ENCODE assay signal across 26 mouse cellular contexts in the genomic region with DNA sequence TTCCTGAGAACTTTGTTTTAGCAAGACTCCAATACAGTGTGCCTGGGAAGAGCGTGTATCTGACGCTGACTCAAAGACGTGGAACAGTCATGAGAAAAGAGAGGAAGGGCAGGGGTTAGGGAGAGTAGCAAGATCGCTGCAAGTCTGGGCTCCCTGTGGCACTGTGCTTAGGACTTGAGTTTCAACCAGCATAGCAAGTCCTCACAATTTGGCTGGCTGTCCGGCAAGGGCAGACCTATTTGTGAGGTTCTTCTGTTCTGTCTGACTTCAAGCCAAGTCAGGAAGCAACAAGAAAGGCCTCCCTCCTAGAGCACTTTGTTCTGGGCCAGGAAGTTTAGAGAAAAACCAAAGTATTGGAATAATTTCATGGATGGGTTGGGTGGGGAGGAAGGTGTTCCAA.
DNase-seq lines count a peak whose midpoint lies in the region; ATAC-seq and TF ChIP-seq lines count a peak whose summit lies in the region.
"Had no signal": no experiment of that assay in that cellular context is flagged by ENCODE, and none has a peak within 500 bp of the region (broad histone marks: within the 10 kb centered on the region; RNA-seq: fewer than 3 reads in every experiment).

No protein-coding gene starts in this region.

- H3K27ac ChIP-seq in hindbrain, postnatal 0 days: peak overlapping the region; percentile 45; the same call in 1 of the 2 replicates
- H3K27ac ChIP-seq in hindbrain, embryonic 10.5 days: no peak overlapping the region
- H3K27ac ChIP-seq in midbrain, postnatal 0 days (ENCODE audit: low read depth, low read length): no peak overlapping the region
- H3K27ac ChIP-seq in midbrain, embryonic 13.5 days: no peak overlapping the region
- H3K27ac ChIP-seq: forebrain, embryonic 12.5 days; heart, embryonic 10.5 days; heart, embryonic 15.5 days; hindbrain, embryonic 12.5 days; kidney, embryonic 15.5 days; liver, embryonic 12.5 days; neural tube, embryonic 13.5 days had no signal

- 65% methylated on average over 5 of the region's 5 CpGs for WGBS in hindbrain, postnatal 0 days
- WGBS in hindbrain, embryonic 10.5 days: 85% methylated on average over 5 of the region's 5 CpGs
- 76% methylated on average over 5 of the region's 5 CpGs for WGBS in midbrain, postnatal 0 days
- 80% methylated on average over 5 of the region's 5 CpGs for WGBS in midbrain, embryonic 13.5 days

- H3K4me1 ChIP-seq in hindbrain, postnatal 0 days (ENCODE audit: insufficient read depth, low read length): no peaks in the 10 kb centered on the region
- no peaks in the 10 kb centered on the region for H3K4me1 ChIP-seq in hindbrain, embryonic 10.5 days (replicated peaks)
- no peaks in the 10 kb centered on the region for H3K4me1 ChIP-seq in midbrain, postnatal 0 days (ENCODE audit: insufficient read depth, low read length)
- no peaks in the 10 kb centered on the region for H3K4me1 ChIP-seq in midbrain, embryonic 13.5 days (replicated peaks)
- H3K4me1 ChIP-seq: forebrain, embryonic 12.5 days; heart, embryonic 10.5 days; heart, embryonic 15.5 days; hindbrain, embryonic 12.5 days; liver, embryonic 12.5 days had no signal

- no peak overlapping the region for H3K4me3 ChIP-seq in hindbrain, postnatal 0 days (ENCODE audit: low read length)
- H3K4me3 ChIP-seq in hindbrain, embryonic 10.5 days: no peak overlapping the region
- H3K4me3 ChIP-seq in midbrain, postnatal 0 days (ENCODE audit: low read depth, low read length): no peak overlapping the region
- H3K4me3 ChIP-seq in midbrain, embryonic 13.5 days (replicated peaks): no peak overlapping the region
- H3K4me3 ChIP-seq: erythroblast, embryonic 14.5 days; forebrain, embryonic 12.5 days; heart, embryonic 10.5 days; heart, embryonic 15.5 days; hindbrain, embryonic 12.5 days; kidney, embryonic 15.5 days; liver, embryonic 12.5 days; neural tube, embryonic 13.5 days had no signal

- H3K27me3 ChIP-seq in hindbrain, postnatal 0 days (ENCODE audit: insufficient read depth, low read length): no peaks in the 10 kb centered on the region
- no peaks in the 10 kb centered on the region for H3K27me3 ChIP-seq in hindbrain, embryonic 10.5 days (ENCODE audit: insufficient read depth, poor library complexity, severe bottlenecking)
- H3K27me3 ChIP-seq in midbrain, postnatal 0 days (ENCODE audit: insufficient read depth, low read length): no peaks in the 10 kb centered on the region
- no peaks in the 10 kb centered on the region for H3K27me3 ChIP-seq in midbrain, embryonic 13.5 days
- H3K27me3 ChIP-seq: forebrain, embryonic 12.5 days; heart, embryonic 15.5 days; hindbrain, embryonic 12.5 days; kidney, embryonic 15.5 days; liver, embryonic 12.5 days; neural tube, embryonic 13.5 days had no signal

- no peak overlapping the region for H3K4me2 ChIP-seq in hindbrain, postnatal 0 days (ENCODE audit: low read depth, low read length)
- no peak overlapping the region for H3K4me2 ChIP-seq in midbrain, postnatal 0 days (ENCODE audit: low read depth, low read length, poor library complexity, severe bottlenecking)
- no peak overlapping the region for H3K4me2 ChIP-seq in midbrain, embryonic 13.5 days (replicated peaks)
- H3K4me2 ChIP-seq: forebrain, embryonic 12.5 days; heart, embryonic 15.5 days; hindbrain, embryonic 12.5 days; kidney, embryonic 15.5 days; liver, embryonic 12.5 days; midbrain, embryonic 11.5 days; neural tube, embryonic 13.5 days had no signal

- no peak overlapping the region for H3K9ac ChIP-seq in hindbrain, postnatal 0 days (replicated peaks; ENCODE audit: low read length)
- H3K9ac ChIP-seq in midbrain, postnatal 0 days (replicated peaks; ENCODE audit: low read length, poor library complexity, severe bottlenecking): no peak overlapping the region
- H3K9ac ChIP-seq in midbrain, embryonic 13.5 days (replicated peaks): no peak overlapping the region
- H3K9ac ChIP-seq: forebrain, embryonic 12.5 days; heart, embryonic 15.5 days; hindbrain, embryonic 12.5 days; kidney, embryonic 15.5 days; liver, embryonic 12.5 days; liver, postnatal 0 days; neural tube, embryonic 13.5 days had no signal

- no peaks in the 10 kb centered on the region for H3K36me3 ChIP-seq in hindbrain, postnatal 0 days (ENCODE audit: insufficient read depth, low read length)
- no peaks in the 10 kb centered on the region for H3K36me3 ChIP-seq in hindbrain, embryonic 10.5 days
- no peaks in the 10 kb centered on the region for H3K36me3 ChIP-seq in midbrain, postnatal 0 days (ENCODE audit: insufficient read depth, low read length)
- H3K36me3 ChIP-seq in midbrain, embryonic 13.5 days: no peaks in the 10 kb centered on the region
- H3K36me3 ChIP-seq: forebrain, embryonic 12.5 days; G1E; heart, embryonic 10.5 days; heart, embryonic 15.5 days; hindbrain, embryonic 12.5 days; kidney, embryonic 15.5 days; liver, embryonic 12.5 days; neural tube, embryonic 13.5 days had no signal

- DNase-seq in cerebellum, adult 9-11 months: peak; percentile 29
- DNase-seq in cerebellum, postnatal 4 days (ENCODE audit: low spot score in 2 of 2): no peak
- DNase-seq in hindbrain, postnatal 0 days (ENCODE audit: low spot score): peak; percentile 50
- no peak for DNase-seq in hindbrain, embryonic 10.5 days (ENCODE audit: low spot score)
- peak; percentile 58 for DNase-seq in midbrain, postnatal 0 days (ENCODE audit: low spot score)
- DNase-seq in fibroblast of lung, adult 2 months (ENCODE audit: low read depth): peak; percentile 4
- DNase-seq: adrenal gland, postnatal 14 days; cerebellum, adult 11-12 months; gastrocnemius, postnatal 10 days; kidney, adult 18-20 months; kidney, postnatal 25 days; liver, postnatal 0 days; lung, postnatal 36 days; thymus, postnatal 4 days had no signal

- ATAC-seq in hindbrain, postnatal 0 days: peak; percentile 70
- no peak for ATAC-seq in midbrain, postnatal 0 days (ENCODE audit: low FRiP score)
- ATAC-seq in midbrain, embryonic 13.5 days: no peak
- ATAC-seq: inflammation-experienced regulatory T-cells, adult 6 months; liver, embryonic 12.5 days; liver, postnatal 0 days had no signal

- no peak for TF ChIP-seq CTCF in hindbrain, postnatal 0 days (IDR thresholded peaks at IDR 0.05; ENCODE audit: low read depth)
- no peak for TF ChIP-seq CTCF in midbrain, postnatal 0 days (IDR thresholded peaks at IDR 0.05)

- no peaks in the 10 kb centered on the region for H3K9me3 ChIP-seq in hindbrain, postnatal 0 days (ENCODE audit: low read length)
- H3K9me3 ChIP-seq in hindbrain, embryonic 10.5 days: no peaks in the 10 kb centered on the region
- no peaks in the 10 kb centered on the region for H3K9me3 ChIP-seq in midbrain, postnatal 0 days (ENCODE audit: low read length)
- H3K9me3 ChIP-seq in midbrain, embryonic 13.5 days: no peaks in the 10 kb centered on the region
- H3K9me3 ChIP-seq: forebrain, embryonic 12.5 days; heart, embryonic 10.5 days; heart, embryonic 15.5 days; hindbrain, embryonic 12.5 days; kidney, embryonic 15.5 days; liver, embryonic 12.5 days; neural tube, embryonic 13.5 days had no signal

Comparison
In these comparisons a context has a peak if more than half of its experiments do, and no peak if none do; other contexts are left out.
1. DNase-seq: peak in cerebellum, adult 9-11 months (single experiment), hindbrain, postnatal 0 days (single experiment), midbrain, postnatal 0 days (single experiment) and fibroblast of lung, adult 2 months (single experiment); none in cerebellum, postnatal 4 days (0 of 2) and hindbrain, embryonic 10.5 days (single experiment).